Mouse (Mus musculus): ENCODE measurements around the gene Arhgef40.

The Arhgef40 gene

GRCm38 (mm10) chr14:51984247-51985231, at the start of gene Arhgef40:
Gene Arhgef40, plus strand, starts transcription at chr14:51984719.
- peak; percentile 91 to 94 for DNase-seq

GRCm38 (mm10) chr14:51939005-51939404, 45.5 kb upstream of the Arhgef40 start:
- no peak for DNase-seq

- DNase-seq: peak; percentile 49 to 62
Observed at GRCm38 (mm10) chr14:51940944-51941560, 43.5 kb upstream of the Arhgef40 start.

GRCm38 (mm10) chr14:51941577-51941976, 42.9 kb upstream of the Arhgef40 start:
- DNase-seq: no peak

- no peak for DNase-seq
Observed at GRCm38 (mm10) chr14:51942236-51942635, 42.3 kb upstream of the Arhgef40 start.

GRCm38 (mm10) chr14:51943336-51943735, 41.2 kb upstream of the Arhgef40 start:
- DNase-seq: no peak

- DNase-seq: no peak
Observed at GRCm38 (mm10) chr14:51960316-51960715, 24.2 kb upstream of the Arhgef40 start.

- no peak for DNase-seq
Observed at GRCm38 (mm10) chr14:51967400-51967799, 17.1 kb upstream of the Arhgef40 start.

- DNase-seq: no peak
Observed at GRCm38 (mm10) chr14:51979252-51979651, 5.3 kb upstream of the Arhgef40 start.

GRCm38 (mm10) chr14:51983251-51983650, 1.3 kb upstream of the Arhgef40 start:
- no peak for DNase-seq

GRCm38 (mm10) chr14:51983855-51984246, 668 bp upstream of the Arhgef40 start:
- DNase-seq: peak in 1 of 2 experiments; percentile 10

- peak; percentile 88 to 92 for DNase-seq
Observed at GRCm38 (mm10) chr14:51985301-51986152, 1.0 kb downstream of the Arhgef40 start.

GRCm38 (mm10) chr14:51986153-51986505, 1.6 kb downstream of the Arhgef40 start:
- DNase-seq: no peak

GRCm38 (mm10) chr14:51987177-51987576, 2.7 kb downstream of the Arhgef40 start:
- no peak for DNase-seq

GRCm38 (mm10) chr14:51988731-51989130, 4.2 kb downstream of the Arhgef40 start:
- peak; percentile 72 to 83 for DNase-seq

- DNase-seq: no peak
Observed at GRCm38 (mm10) chr14:51989461-51989970, 5.0 kb downstream of the Arhgef40 start.

GRCm38 (mm10) chr14:51994453-51994852, 9.9 kb downstream of the Arhgef40 start:
- DNase-seq: no peak

GRCm38 (mm10) chr14:51995219-51995871, 10.8 kb downstream of the Arhgef40 start:
- no peak for DNase-seq

- no peak for DNase-seq
Observed at GRCm38 (mm10) chr14:51996231-51996841, 11.8 kb downstream of the Arhgef40 start.

- no peak for DNase-seq
Observed at GRCm38 (mm10) chr14:51996866-51997265, 12.3 kb downstream of the Arhgef40 start.

GRCm38 (mm10) chr14:51997483-51997882, 13.0 kb downstream of the Arhgef40 start:
- no peak for DNase-seq
